ENCODE assay signal across 9 mouse cellular contexts in genomic region chr10:91384372-91384771, GRCm38 (mm10).
DNase-seq lines count a peak whose midpoint lies in the region; ATAC-seq and TF ChIP-seq lines count a peak whose summit lies in the region.
"Had no signal": no experiment of that assay in that cellular context is flagged by ENCODE, and none has a peak within 500 bp of the region (broad histone marks: within the 10 kb centered on the region; RNA-seq: fewer than 3 reads in every experiment).

No protein-coding gene starts in this region.

- H3K79me2 ChIP-seq in MEL (ENCODE audit: control insufficient read depth, insufficient read depth, low read length, poor library complexity): no peaks in the 10 kb centered on the region

- DNase-seq in kidney, postnatal 0 days (ENCODE audit: low spot score): peak; percentile 74
- no peak for DNase-seq in kidney, adult 18-20 months
- peak; percentile 5 for DNase-seq in MEL (ENCODE audit: low read depth, low spot score)
- DNase-seq in cerebellum, adult 8-10 months: peak; percentile 16
- peak; percentile 66 for DNase-seq in hindbrain, embryonic 14.5 days (ENCODE audit: low spot score)
- DNase-seq in urinary bladder, postnatal 36 days (ENCODE audit: low spot score in 2 of 2): no peak

- H3K27ac ChIP-seq in kidney, postnatal 0 days: no peak overlapping the region
- no peak overlapping the region for H3K27ac ChIP-seq in MEL (ENCODE audit: control insufficient read depth, low read depth, low read length)
- H3K27ac ChIP-seq in hindbrain, embryonic 14.5 days: no peak overlapping the region
- no peak overlapping the region for H3K27ac ChIP-seq in neural tube, embryonic 14.5 days (ENCODE audit: low read depth, low read length)
- H3K27ac ChIP-seq: heart, embryonic 15.5 days had no signal

- no peaks in the 10 kb centered on the region for H3K27me3 ChIP-seq in kidney, postnatal 0 days (ENCODE audit: insufficient read depth, low read length)
- no peaks in the 10 kb centered on the region for H3K27me3 ChIP-seq in MEL (ENCODE audit: control insufficient read depth in 1 of 2, insufficient read depth in 2 of 2, low read length in 2 of 2)
- H3K27me3 ChIP-seq in hindbrain, embryonic 14.5 days (ENCODE audit: control insufficient read depth, insufficient read depth, low read length): no peaks in the 10 kb centered on the region
- no peaks in the 10 kb centered on the region for H3K27me3 ChIP-seq in neural tube, embryonic 14.5 days (ENCODE audit: control insufficient read depth, insufficient read depth, low read length)
- H3K27me3 ChIP-seq: heart, embryonic 15.5 days had no signal

- ATAC-seq in kidney, postnatal 0 days (replicated peaks; ENCODE audit: low FRiP score, low read depth): no peak
- peak; percentile 80; the same call in 1 of the 2 replicates for ATAC-seq in hindbrain, embryonic 14.5 days (ENCODE audit: low FRiP score)
- peak; percentile 63 for ATAC-seq in neural tube, embryonic 14.5 days (ENCODE audit: low read depth)
- no peak for ATAC-seq in erythroblast, adult 5-6 weeks (replicated peaks; ENCODE audit: low FRiP score, poor library complexity, severe bottlenecking)

- no peak overlapping the region for H3K9ac ChIP-seq in kidney, postnatal 0 days (ENCODE audit: low read depth, low read length)
- no peak overlapping the region for H3K9ac ChIP-seq in MEL (ENCODE audit: control insufficient read depth, low read depth, low read length, poor library complexity, severe bottlenecking)
- no peak overlapping the region for H3K9ac ChIP-seq in hindbrain, embryonic 14.5 days
- no peak overlapping the region for H3K9ac ChIP-seq in neural tube, embryonic 14.5 days (replicated peaks; ENCODE audit: low read depth, low read length)
- H3K9ac ChIP-seq: heart, embryonic 15.5 days had no signal

- no peak for TF ChIP-seq RAD21 in MEL (IDR thresholded peaks at IDR 0.05; ENCODE audit: low read depth, low read length)

- H3K9me3 ChIP-seq in kidney, postnatal 0 days (replicated peaks; ENCODE audit: low read length): no peaks in the 10 kb centered on the region
- H3K9me3 ChIP-seq in MEL (replicated peaks; ENCODE audit: insufficient read depth, low read length): no peaks in the 10 kb centered on the region
- 0 out of 2 replicates have a peak, but pooled peaks cover 5% of the 10 kb centered on the region for H3K9me3 ChIP-seq in hindbrain, embryonic 14.5 days (ENCODE audit: control insufficient read depth, low read length)
- no peaks in the 10 kb centered on the region for H3K9me3 ChIP-seq in neural tube, embryonic 14.5 days (ENCODE audit: control insufficient read depth, low read length)
- H3K9me3 ChIP-seq: heart, embryonic 15.5 days had no signal

- no peaks in the 10 kb centered on the region for H3K36me3 ChIP-seq in kidney, postnatal 0 days (ENCODE audit: insufficient read depth, low read length)
- no peaks in the 10 kb centered on the region for H3K36me3 ChIP-seq in MEL (ENCODE audit: control insufficient read depth in 1 of 2, insufficient read depth in 2 of 2, low read length in 2 of 2)
- H3K36me3 ChIP-seq in hindbrain, embryonic 14.5 days (replicated peaks; ENCODE audit: control insufficient read depth, insufficient read depth): no peaks in the 10 kb centered on the region
- H3K36me3 ChIP-seq in neural tube, embryonic 14.5 days (ENCODE audit: control insufficient read depth, insufficient read depth, low read length): no peaks in the 10 kb centered on the region
- H3K36me3 ChIP-seq: heart, embryonic 15.5 days had no signal

- H3K4me2 ChIP-seq in kidney, postnatal 0 days (ENCODE audit: low read length): no peak overlapping the region
- H3K4me2 ChIP-seq in hindbrain, embryonic 14.5 days (replicated peaks): no peak overlapping the region
- H3K4me2 ChIP-seq in neural tube, embryonic 14.5 days (ENCODE audit: low read depth, low read length): no peak overlapping the region
- H3K4me2 ChIP-seq: heart, embryonic 15.5 days had no signal

- WGBS in kidney, postnatal 0 days: 62% methylated on average over 2 of the region's 2 CpGs
- 36% methylated on average over 2 of the region's 2 CpGs for WGBS in hindbrain, embryonic 14.5 days
- WGBS in neural tube, embryonic 14.5 days: 35% methylated on average over 2 of the region's 2 CpGs

- no peaks in the 10 kb centered on the region for H3K4me1 ChIP-seq in kidney, postnatal 0 days (replicated peaks; ENCODE audit: insufficient read depth, low read length)
- no peaks in the 10 kb centered on the region for H3K4me1 ChIP-seq in MEL (ENCODE audit: control insufficient read depth in 1 of 2, insufficient read depth in 2 of 2, low read length in 2 of 2)
- no peaks in the 10 kb centered on the region for H3K4me1 ChIP-seq in hindbrain, embryonic 14.5 days (replicated peaks; ENCODE audit: control insufficient read depth, insufficient read depth, low read length)
- H3K4me1 ChIP-seq in neural tube, embryonic 14.5 days (ENCODE audit: control insufficient read depth, insufficient read depth, low read length): no peaks in the 10 kb centered on the region
- H3K4me1 ChIP-seq: heart, embryonic 15.5 days had no signal

- H3K4me3 ChIP-seq in kidney, postnatal 0 days (replicated peaks; ENCODE audit: low read depth, low read length): no peak overlapping the region
- no peak overlapping the region for H3K4me3 ChIP-seq in MEL (ENCODE audit: control insufficient read depth in 1 of 2, insufficient read depth in 1 of 2, low read depth in 2 of 2, low read length in 2 of 2)
- H3K4me3 ChIP-seq in hindbrain, embryonic 14.5 days (replicated peaks; ENCODE audit: low read length): no peak overlapping the region
- H3K4me3 ChIP-seq in neural tube, embryonic 14.5 days (ENCODE audit: low read depth, low read length): no peak overlapping the region
- H3K4me3 ChIP-seq: heart, embryonic 15.5 days had no signal

- no peak for TF ChIP-seq CTCF in kidney, postnatal 0 days (IDR thresholded peaks at IDR 0.05; ENCODE audit: low read depth)
- no peak for TF ChIP-seq CTCF in MEL (IDR thresholded peaks at IDR 0.05 in 2 of 3, conservative IDR thresholded peaks at IDR 0.05 in 1 of 3; ENCODE audit: control insufficient read depth in 1 of 3, insufficient read depth in 1 of 3, low read depth in 2 of 3, low read length in 3 of 3, poor library complexity in 1 of 3, severe bottlenecking in 1 of 3)

- TF ChIP-seq EP300 in MEL (IDR thresholded peaks at IDR 0.05; ENCODE audit: low read depth in 1 of 2, low read length in 2 of 2): no peak

- no peak for TF ChIP-seq POLR2A in MEL (IDR thresholded peaks at IDR 0.05; ENCODE audit: control insufficient read depth in 1 of 2, insufficient read depth in 1 of 2, low read depth in 1 of 2, low read length in 2 of 2, poor library complexity in 1 of 2)

TF ChIP-seq in MEL, 35 proteins besides CTCF, POLR2A, EP300 and RAD21:
- TF ChIP-seq JUND (IDR thresholded peaks at IDR 0.05; ENCODE audit: low read depth, low read length): no peak
- no peak for TF ChIP-seq RCOR1 (IDR thresholded peaks at IDR 0.05; ENCODE audit: low read depth, low read length)
- no peak for TF ChIP-seq ELF1 (IDR thresholded peaks at IDR 0.05; ENCODE audit: low read depth, low read length)
- TF ChIP-seq ZNF384 (IDR thresholded peaks at IDR 0.05; ENCODE audit: low read depth, low read length): no peak
- TF ChIP-seq MYC (IDR thresholded peaks at IDR 0.05; ENCODE audit: low read depth, low read length): no peak
- TF ChIP-seq ZMIZ1 (IDR thresholded peaks at IDR 0.05; ENCODE audit: low read depth, low read length): no peak
- TF ChIP-seq MAZ (IDR thresholded peaks at IDR 0.05; ENCODE audit: low read depth, low read length): no peak
- TF ChIP-seq TCF12 (IDR thresholded peaks at IDR 0.05; ENCODE audit: low read depth, low read length): no peak
- no peak for TF ChIP-seq SIN3A (IDR thresholded peaks at IDR 0.05; ENCODE audit: low read length)
- no peak for TF ChIP-seq GATA1 (IDR thresholded peaks at IDR 0.05; ENCODE audit: low read depth, low read length)
- no peak for TF ChIP-seq ZKSCAN1 (IDR thresholded peaks at IDR 0.05; ENCODE audit: low read depth, low read length)
- no peak for TF ChIP-seq CHD1 (IDR thresholded peaks at IDR 0.05; ENCODE audit: low read depth, low read length)
- TF ChIP-seq KAT2A (conservative IDR thresholded peaks at IDR 0.05; ENCODE audit: low read depth, low read length): no peak
- no peak for TF ChIP-seq UBTF (IDR thresholded peaks at IDR 0.05; ENCODE audit: borderline replicate concordance, insufficient read depth, low read depth, low read length)

Comparison
In these comparisons a context has a peak if more than half of its experiments do, and no peak if none do; other contexts are left out.
1. DNase-seq: peak in kidney, postnatal 0 days (single experiment), MEL (single experiment), cerebellum, adult 8-10 months (single experiment) and hindbrain, embryonic 14.5 days (single experiment); none in kidney, adult 18-20 months (single experiment) and urinary bladder, postnatal 36 days (0 of 2).
2. ATAC-seq: peak in hindbrain, embryonic 14.5 days (single experiment) and neural tube, embryonic 14.5 days (single experiment); none in kidney, postnatal 0 days (single experiment) and erythroblast, adult 5-6 weeks (single experiment).